Mouse (Mus musculus) intestine, embryonic 15.5 days (tissue): ENCODE measurements around the gene 4930486L24Rik. TPM values are rescaled to one million over a fixed set of nuclear protein-coding genes. Genes with fewer than 3 reads are reported as not detected.
"Not testable (repeated sequence)": the region's sequence is repeated elsewhere in the genome, so short reads cannot be mapped to it uniquely, and the experiment has no call there.

ENCODE experiments used
- ATAC-seq: fragments of 200-750 bp; cut with Nextera tagmentation; 2 replicates; pipeline ENCODE4 v1.8.0; 2017; ENCODE audit warnings: moderate TSS enrichment, moderate library complexity
- H3K27ac ChIP-seq: fragments of 300-500 bp; sonication (generic); 2 replicates; pipeline ENCODE4 v1.5.1; 2015; ENCODE audit warnings: mild to moderate bottlenecking, inconsistent platforms
- H3K27me3 ChIP-seq: fragments of 300-500 bp; sonication (generic); replicated peaks from 2 replicates; pipeline ENCODE4 v1.6.1; 2015; ENCODE audit warnings: inconsistent platforms
- H3K36me3 ChIP-seq: fragments of 300-500 bp; sonication (generic); 2 replicates; pipeline ENCODE4 v1.6.1; 2015; ENCODE audit warnings: inconsistent platforms
- H3K4me1 ChIP-seq: fragments of 300-500 bp; sonication (generic); replicated peaks from 2 replicates; pipeline ENCODE4 v1.6.1; 2015; ENCODE audit warnings: inconsistent platforms
- H3K4me2 ChIP-seq: fragments of 300-500 bp; sonication (generic); replicated peaks from 2 replicates; pipeline ENCODE4 v1.6.1; 2015; ENCODE audit warnings: mild to moderate bottlenecking, inconsistent platforms
- H3K4me3 ChIP-seq: fragments of 300-500 bp; sonication (generic); replicated peaks from 2 replicates; pipeline ENCODE4 v1.5.1; 2015; ENCODE audit warnings: inconsistent platforms
- H3K9ac ChIP-seq: fragments of 300-500 bp; sonication (generic); 2 replicates; pipeline ENCODE4 v1.6.1; 2015; ENCODE audit warnings: inconsistent platforms
- H3K9me3 ChIP-seq: fragments of 300-500 bp; sonication (generic); 2 replicates; pipeline ENCODE4 v1.6.1; 2016; ENCODE audit warnings: inconsistent platforms
- WGBS: fragments of 180-500 bp; shearing (Covaris S2); methylation state at CpG from one replicate; pipeline ENCODE4 v1.1.7; 2015; 5-methylcytosine and 5-hydroxymethylcytosine counted together
- polyA plus RNA-seq: library from polyadenylated mRNA; unstranded; fragments of >200 nt; fragmentation: Nextera tagmentation; extraction: Ambion mirVana; gene quantifications from 2 replicates; pipeline ENCODE4 v1.2.1, GENCODE M21; 2015

4930486L24Rik gene
- not detected in 2 replicates for polyA plus RNA-seq

DNA sequence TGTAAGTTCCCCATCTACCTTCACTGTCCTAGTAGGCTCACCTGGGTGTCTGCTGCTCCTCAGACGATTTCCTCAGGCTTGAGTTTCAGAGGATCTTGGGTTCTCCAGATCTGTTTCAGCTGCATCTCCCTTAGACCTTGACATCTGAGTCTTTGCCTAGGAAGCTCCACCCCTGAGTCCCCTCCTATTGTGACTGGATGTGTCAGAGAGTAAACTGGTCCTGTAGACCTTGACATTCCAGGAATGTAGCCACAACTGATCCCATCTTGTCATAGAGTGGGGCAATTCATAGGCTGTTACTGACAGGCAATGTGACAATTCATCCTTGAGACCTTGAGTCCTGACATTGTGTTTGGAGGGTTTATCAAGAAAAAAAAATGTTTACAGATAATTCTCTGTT lies at the start of gene 4930486L24Rik:
4930486L24Rik (minus strand) TSS at position 195 of the 400 bp plus-strand sequence.
- Histone ChIP-seq H3K27me3 (no peaks in the 10 kb centered on the region), H3K9me3 (no peaks in the 10 kb centered on the region)
- ATAC-seq = no peak

DNA sequence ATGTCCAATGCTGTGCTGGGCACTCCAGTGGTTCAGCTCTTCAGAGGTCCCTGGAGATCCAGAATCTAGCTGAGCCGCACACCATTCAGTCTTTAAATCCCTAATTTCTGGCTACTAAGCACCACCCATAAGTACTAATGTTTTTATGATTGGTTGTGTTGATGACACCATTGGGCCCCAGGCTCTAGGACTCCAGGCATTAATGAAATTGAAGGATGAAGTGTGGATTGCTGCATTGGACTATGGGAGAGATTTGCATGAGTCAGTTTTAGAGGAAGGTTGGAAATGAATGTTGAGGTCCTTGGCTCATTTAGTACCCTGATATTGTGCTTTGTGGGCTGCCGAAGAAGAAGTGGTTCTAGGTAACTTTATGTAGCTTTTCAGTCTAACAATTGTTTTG lies 40.5 kb upstream of the 4930486L24Rik start, which contains the start of gene Tpbpb:
Tpbpb (minus strand) TSS at position 101 of the 400 bp plus-strand sequence.
- not testable (repeated sequence) for H3K4me2 ChIP-seq, H3K9me3 ChIP-seq, ATAC-seq, H3K36me3 ChIP-seq, H3K27ac ChIP-seq, H3K9ac ChIP-seq, H3K27me3 ChIP-seq, H3K4me1 ChIP-seq, H3K4me3 ChIP-seq
- 83% methylated on average over 2 of the region's 2 CpGs for WGBS

More for the DNA sequence above, at the start of gene 4930486L24Rik:
- Histone ChIP-seq H3K4me3 (no peak within 1 kb of the TSS), H3K4me2 (no peak within 1 kb of the TSS), H3K36me3 (no peaks in the 10 kb centered on the region), H3K4me1 (no peaks in the 10 kb centered on the region), H3K9ac (no peak within 1 kb of the TSS), H3K27ac (no peak within 1 kb of the TSS)
- 50% methylated on average over 1 of the region's 1 CpGs for WGBS

DNA sequence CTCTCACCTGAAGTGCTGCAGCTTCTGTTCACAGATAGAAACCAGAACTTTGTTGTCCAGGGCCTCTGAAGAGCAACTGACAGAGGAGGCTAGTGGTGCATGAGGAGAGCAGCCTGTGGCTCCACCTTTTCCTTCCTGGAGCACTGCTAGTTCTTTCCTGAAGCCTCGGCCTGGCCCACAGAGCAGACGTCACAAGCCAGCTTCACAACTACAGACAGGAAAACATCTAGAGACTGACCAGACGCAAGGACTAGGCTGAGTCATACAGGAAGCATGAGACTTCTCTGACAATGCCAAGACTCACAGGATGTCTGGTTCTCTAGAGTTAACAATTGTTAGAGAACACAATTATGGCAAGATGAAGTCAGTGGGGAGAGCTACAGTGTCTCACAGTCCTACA lies 33.1 kb upstream of the 4930486L24Rik start, which contains the start of gene Ctla2b:
Ctla2b (minus strand) TSS at position 120 of the 400 bp plus-strand sequence.
- no peaks in the 10 kb centered on the region for H3K36me3 ChIP-seq
- WGBS = 37% methylated on average over 3 of the region's 3 CpGs
- no peaks in the 10 kb centered on the region for H3K4me1 ChIP-seq
- no peak within 1 kb of the TSS for H3K4me2 ChIP-seq
- no peak within 1 kb of the TSS for H3K9ac ChIP-seq
- H3K27me3 ChIP-seq = no peaks in the 10 kb centered on the region
- no peaks in the 10 kb centered on the region for H3K9me3 ChIP-seq
- H3K4me3 ChIP-seq = no peak within 1 kb of the TSS
- H3K27ac ChIP-seq = no peak within 1 kb of the TSS
- peak; percentile 67; the same call in 1 of the 2 replicates for ATAC-seq

DNA sequence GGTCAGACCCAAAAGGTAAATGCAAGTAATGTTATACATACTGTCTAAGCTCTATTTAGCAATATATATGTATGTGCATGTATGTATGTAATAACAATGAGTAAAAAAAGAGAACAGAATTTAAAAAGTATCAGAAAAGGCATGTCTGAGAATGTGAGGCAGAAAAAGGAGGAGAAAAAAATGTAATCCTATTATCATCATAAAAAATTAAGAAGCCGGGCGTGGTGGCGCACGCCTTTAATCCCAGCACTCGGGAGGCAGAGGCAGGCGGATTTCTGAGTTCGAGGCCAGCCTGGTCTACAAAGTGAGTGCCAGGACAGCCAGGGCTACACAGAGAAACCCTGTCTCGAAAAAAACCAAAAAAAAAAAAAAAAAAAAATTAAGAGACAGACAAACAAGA lies 32.5 kb upstream of the 4930486L24Rik start, which contains the start of gene Gm49392:
Gm49392 (minus strand) TSS at position 101 of the 400 bp plus-strand sequence.
- not testable (repeated sequence) for H3K27ac ChIP-seq, H3K9ac ChIP-seq, H3K4me3 ChIP-seq, H3K27me3 ChIP-seq, H3K36me3 ChIP-seq, ATAC-seq, H3K9me3 ChIP-seq, H3K4me1 ChIP-seq, H3K4me2 ChIP-seq
- 91% methylated on average over 7 of the region's 8 CpGs for WGBS

DNA sequence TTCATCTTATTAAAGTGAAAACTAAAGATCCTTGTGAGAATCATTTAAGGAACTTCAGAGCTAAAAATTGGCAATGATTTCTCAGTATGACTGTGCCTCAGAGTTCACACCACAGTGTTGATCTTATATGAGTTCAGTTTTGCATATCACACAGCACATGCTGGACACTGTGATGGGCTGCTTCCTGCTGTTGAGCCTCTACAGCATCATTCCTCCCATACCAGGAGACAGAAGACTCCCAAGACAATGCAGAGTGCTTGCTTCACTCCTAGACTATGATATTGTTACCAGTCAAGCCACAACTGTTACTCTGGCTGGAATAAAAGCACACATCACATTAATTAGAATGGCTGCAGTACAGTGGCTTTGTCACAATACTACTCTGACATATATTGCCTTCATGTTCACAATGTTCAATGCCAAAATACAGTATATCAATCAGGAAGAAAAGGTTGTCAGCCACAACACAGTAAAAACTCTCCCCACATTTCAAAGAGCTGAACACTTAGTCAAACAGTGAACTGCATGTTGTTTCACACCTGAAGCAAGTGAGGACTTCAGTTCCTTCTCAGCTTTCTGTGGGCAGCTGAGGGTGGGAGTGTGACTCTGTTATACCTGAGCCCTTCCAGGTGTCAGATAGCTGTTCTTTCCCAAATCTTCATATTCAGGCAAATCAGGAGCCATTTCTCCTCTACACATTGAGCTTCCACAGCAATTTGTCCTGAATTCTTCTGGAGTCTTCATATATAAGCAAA lies 31.3 kb upstream of the 4930486L24Rik start:
- Histone ChIP-seq H3K4me3 (no peak overlapping the region), H3K4me1 (no peaks in the 10 kb centered on the region)
- no peak for ATAC-seq

DNA sequence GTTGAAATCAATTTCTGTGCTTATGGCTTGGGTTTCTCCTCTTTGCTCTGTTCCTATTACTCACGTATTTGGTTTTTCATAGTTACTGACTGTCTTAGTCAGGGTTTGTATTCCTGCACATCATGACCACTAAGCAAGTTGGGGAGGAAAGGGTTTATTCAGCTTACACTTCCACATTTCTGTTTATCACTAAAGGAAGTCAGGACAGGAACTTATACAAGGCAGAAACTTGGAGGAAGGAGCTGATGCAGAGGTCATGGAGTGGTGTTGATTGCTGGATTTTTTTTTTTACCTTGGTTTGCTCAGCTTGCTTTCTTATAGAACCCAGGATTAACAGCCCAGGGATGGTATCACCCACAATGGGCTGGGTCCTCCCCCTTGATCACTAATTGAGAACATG lies 28.0 kb upstream of the 4930486L24Rik start:
- Histone ChIP-seq H3K27ac (no peak overlapping the region), H3K9ac (no peak overlapping the region), H3K27me3 (no peaks in the 10 kb centered on the region), H3K36me3 (no peaks in the 10 kb centered on the region), H3K9me3 (no peaks in the 10 kb centered on the region), H3K4me2 (no peak overlapping the region), H3K4me3 (no peak overlapping the region), H3K4me1 (no peaks in the 10 kb centered on the region)
- WGBS = 91% methylated on average over 1 of the region's 1 CpGs
- ATAC-seq = no peak

More for the DNA sequence above, 31.3 kb upstream of the 4930486L24Rik start:
- Histone ChIP-seq H3K9me3 (no peaks in the 10 kb centered on the region), H3K9ac (no peak overlapping the region), H3K36me3 (no peaks in the 10 kb centered on the region), H3K4me2 (no peak overlapping the region), H3K27ac (no peak overlapping the region), H3K27me3 (no peaks in the 10 kb centered on the region)

DNA sequence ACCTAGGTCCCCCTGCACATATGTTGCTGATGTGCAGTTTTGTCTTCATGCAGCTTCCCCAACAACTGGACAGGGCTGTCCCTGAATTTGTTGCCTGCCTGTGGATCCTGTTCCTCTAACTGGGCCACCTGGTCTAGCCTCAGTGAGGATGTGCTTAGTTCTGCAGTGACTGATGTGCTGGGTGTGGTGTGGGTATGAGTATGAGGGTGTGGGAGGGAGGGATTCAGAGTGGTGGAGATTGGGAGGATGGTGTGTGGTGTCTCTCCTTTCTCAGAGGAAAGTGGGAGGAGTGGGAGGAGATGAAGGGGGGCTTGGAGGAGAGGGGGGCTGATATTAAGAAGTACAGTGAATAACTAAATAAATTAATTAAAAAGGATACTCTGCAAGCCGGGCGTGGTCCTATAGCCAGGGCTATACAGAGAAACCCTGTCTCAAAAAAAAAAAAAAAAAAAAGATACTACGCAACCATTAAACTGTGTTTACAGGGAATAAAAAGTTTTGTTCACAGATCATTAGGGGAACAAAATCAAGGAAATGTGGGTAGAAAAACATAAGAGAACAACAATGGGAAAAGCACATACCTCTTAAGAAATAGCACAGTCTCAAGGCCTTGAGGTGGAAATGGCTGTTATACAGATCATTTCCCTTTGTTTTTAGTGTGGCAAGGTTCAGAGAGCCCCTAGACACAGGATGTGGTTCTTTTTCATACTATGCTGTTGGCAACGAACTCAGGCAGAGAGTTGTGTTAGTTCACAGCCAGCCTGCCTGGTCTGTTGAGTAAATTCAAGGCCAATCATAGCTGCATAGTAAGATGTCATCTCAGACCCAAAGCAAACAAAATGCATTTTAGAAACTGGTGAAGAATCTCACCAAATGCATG lies 15.8 kb downstream of the 4930486L24Rik start:
- no peak overlapping the region for H3K4me2 ChIP-seq
- H3K4me3 ChIP-seq = no peak overlapping the region
- no peaks in the 10 kb centered on the region for H3K9me3 ChIP-seq
- WGBS = 80% methylated on average over 4 of the region's 4 CpGs
- H3K9ac ChIP-seq = no peak overlapping the region
- no peaks in the 10 kb centered on the region for H3K36me3 ChIP-seq
- H3K27ac ChIP-seq = no peak overlapping the region
- no peaks in the 10 kb centered on the region for H3K27me3 ChIP-seq
- ATAC-seq = 0 out of 2 replicates have a peak, but pooled peaks have one; percentile 17
- no peaks in the 10 kb centered on the region for H3K4me1 ChIP-seq

DNA sequence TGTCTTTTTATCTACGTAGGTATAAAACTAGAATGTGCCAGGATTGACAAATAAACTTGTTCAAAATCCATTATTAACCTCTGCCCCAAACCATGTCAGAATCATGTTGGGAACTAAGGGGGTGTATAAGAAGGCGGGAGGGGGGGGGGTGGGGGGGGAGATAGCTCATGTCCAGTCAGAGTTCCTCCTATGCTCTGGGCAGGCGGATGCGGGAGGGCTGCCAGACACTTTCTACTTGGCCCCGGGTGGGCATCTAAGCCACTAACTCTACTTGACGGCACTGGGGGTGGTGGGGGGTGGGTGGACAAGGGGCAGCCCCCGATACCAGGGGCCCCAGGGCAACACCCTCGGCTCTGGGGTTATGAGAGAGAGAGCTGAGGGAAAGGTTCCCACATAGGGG lies 21.1 kb downstream of the 4930486L24Rik start:
- ATAC-seq = no peak
- no peak overlapping the region for H3K27ac ChIP-seq
- no peaks in the 10 kb centered on the region for H3K27me3 ChIP-seq
- no peak overlapping the region for H3K4me2 ChIP-seq
- no peaks in the 10 kb centered on the region for H3K4me1 ChIP-seq
- H3K36me3 ChIP-seq = no peaks in the 10 kb centered on the region
- no peaks in the 10 kb centered on the region for H3K9me3 ChIP-seq
- H3K4me3 ChIP-seq = no peak overlapping the region
- WGBS = 75% methylated on average over 8 of the region's 8 CpGs
- no peak overlapping the region for H3K9ac ChIP-seq

DNA sequence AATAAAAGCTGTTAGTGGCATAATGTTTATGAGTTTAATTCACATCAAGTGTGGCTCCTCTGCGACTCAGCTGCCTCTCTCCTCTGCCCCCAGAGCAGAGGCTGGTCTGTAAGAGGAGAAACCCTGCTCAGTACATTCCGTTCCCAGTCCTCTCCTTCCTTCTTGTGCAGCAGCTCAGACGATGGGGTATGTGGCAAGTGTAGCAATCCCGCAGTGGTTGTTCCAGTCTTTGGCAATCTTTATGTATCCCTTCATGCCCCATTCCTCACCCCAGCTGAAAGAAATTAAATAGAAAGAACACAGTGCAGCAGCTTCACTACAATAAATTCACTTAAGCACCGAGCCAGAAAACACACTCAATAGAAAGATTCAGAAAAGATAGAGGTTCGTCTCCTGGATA lies 21.6 kb downstream of the 4930486L24Rik start:
- Histone ChIP-seq H3K27ac (no peak overlapping the region), H3K27me3 (no peaks in the 10 kb centered on the region), H3K4me2 (no peak overlapping the region), H3K4me3 (no peak overlapping the region), H3K9me3 (no peaks in the 10 kb centered on the region), H3K9ac (no peak overlapping the region), H3K36me3 (no peaks in the 10 kb centered on the region), H3K4me1 (no peaks in the 10 kb centered on the region)
- ATAC-seq = no peak
- WGBS = 78% methylated on average over 6 of the region's 6 CpGs

DNA sequence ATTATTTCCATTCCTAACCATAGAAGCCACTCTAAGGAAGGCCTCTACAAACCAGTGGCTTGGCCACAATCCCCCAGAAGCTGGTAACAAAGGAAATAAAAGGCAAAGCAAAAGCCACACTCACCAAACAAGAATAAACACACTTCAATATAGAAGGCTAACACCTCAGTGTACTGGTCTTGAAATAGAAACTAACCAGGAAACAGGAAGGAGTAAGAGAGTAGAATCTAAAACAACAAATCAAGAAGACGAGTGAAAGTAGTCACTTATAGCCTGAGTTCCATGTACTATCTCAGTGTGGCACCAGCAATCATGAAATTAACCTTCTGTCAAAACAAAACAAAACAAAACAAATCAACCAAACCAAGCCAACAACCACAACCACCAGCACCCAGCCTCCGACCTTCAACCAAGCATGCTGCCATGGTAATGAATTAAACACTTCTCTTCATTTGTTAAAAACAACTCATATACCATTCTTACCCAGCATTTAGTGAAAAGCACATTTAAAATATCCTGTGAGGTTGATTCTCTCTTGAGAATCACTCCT lies 24.8 kb downstream of the 4930486L24Rik start:
- no peaks in the 10 kb centered on the region for H3K4me1 ChIP-seq
- no peaks in the 10 kb centered on the region for H3K36me3 ChIP-seq
- no peak overlapping the region for H3K27ac ChIP-seq
- H3K4me2 ChIP-seq = no peak overlapping the region
- H3K4me3 ChIP-seq = no peak overlapping the region
- 67% methylated on average over 2 of the region's 2 CpGs for WGBS
- H3K9me3 ChIP-seq = no peaks in the 10 kb centered on the region
- no peak overlapping the region for H3K9ac ChIP-seq
- H3K27me3 ChIP-seq = no peaks in the 10 kb centered on the region
- no peak for ATAC-seq

DNA sequence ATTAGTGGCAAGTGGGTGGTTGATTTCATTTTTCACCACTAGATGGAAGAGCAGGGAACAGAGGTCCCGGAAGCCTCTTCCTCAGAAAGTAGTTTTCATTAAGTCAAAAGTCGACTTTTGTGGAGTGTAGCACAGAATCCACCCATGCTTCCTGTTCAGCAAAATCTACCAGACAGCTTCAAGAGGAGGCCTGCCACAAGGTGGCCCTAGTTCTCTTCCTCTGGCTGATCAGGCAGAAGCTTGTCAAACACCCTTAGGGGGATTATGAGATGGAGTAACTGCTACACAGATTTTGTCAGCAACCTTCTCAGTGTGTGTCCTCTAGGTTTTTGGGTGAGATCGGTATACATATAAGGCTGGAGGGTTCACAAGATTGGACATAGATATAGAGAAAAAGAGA lies 38.2 kb downstream of the 4930486L24Rik start:
- no peaks in the 10 kb centered on the region for H3K4me1 ChIP-seq
- ATAC-seq = no peak
- H3K4me2 ChIP-seq = no peak overlapping the region
- no peak overlapping the region for H3K9ac ChIP-seq
- 61% methylated on average over 3 of the region's 3 CpGs for WGBS
- H3K27ac ChIP-seq = no peak overlapping the region
- no peaks in the 10 kb centered on the region for H3K36me3 ChIP-seq
- no peaks in the 10 kb centered on the region for H3K27me3 ChIP-seq
- H3K9me3 ChIP-seq = no peaks in the 10 kb centered on the region
- H3K4me3 ChIP-seq = no peak overlapping the region

DNA sequence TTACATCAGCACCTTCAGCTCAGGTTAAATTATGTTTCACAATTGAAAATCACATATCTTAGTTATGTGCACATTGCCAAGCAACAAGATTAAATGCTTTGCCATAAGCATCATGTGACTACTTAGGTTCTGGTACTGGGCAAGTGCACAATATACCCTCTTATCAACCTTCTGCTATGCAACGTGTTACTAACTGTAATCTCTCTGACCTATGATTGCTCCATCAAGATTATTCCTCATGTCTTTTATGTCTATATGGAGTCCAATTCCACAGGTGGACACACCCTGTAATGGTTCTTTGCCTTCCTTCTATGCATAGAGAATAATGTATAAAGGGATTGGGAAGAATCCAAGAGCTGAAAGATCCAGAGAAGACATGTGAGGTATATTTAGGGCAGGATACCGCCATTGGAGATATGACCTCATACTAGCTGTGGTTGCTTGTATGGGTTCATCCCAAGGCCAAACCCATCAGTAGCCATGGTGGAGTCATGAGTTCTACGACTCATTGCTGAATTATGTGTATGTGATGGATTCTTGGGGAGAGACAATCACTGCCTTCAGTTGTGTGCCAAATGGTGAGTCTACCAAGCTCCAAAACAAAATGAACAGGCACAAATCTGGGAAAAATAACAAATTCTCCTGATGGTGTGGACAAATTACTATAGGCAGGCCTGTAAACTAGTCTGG lies 43.6 kb downstream of the 4930486L24Rik start:
- 65% methylated on average over 3 of the region's 3 CpGs for WGBS
- Histone ChIP-seq H3K27me3 (no peaks in the 10 kb centered on the region), H3K9ac (no peak overlapping the region), H3K4me2 (no peak overlapping the region), H3K4me1 (no peaks in the 10 kb centered on the region), H3K9me3 (no peaks in the 10 kb centered on the region), H3K4me3 (no peak overlapping the region), H3K27ac (no peak overlapping the region), H3K36me3 (no peaks in the 10 kb centered on the region)
- ATAC-seq = no peak
